Mouse (Mus musculus): ENCODE measurements around the gene Prr15. TPM values are rescaled to one million over a fixed set of nuclear protein-coding genes. Genes with fewer than 3 reads are reported as not detected.
A peak's percentile ranks its signal among the peaks of the same experiment; 100 is the strongest.

Gene Prr15
- polyA plus RNA-seq, 1 experiment from 2014 or later: 1.3 TPM

DNA sequence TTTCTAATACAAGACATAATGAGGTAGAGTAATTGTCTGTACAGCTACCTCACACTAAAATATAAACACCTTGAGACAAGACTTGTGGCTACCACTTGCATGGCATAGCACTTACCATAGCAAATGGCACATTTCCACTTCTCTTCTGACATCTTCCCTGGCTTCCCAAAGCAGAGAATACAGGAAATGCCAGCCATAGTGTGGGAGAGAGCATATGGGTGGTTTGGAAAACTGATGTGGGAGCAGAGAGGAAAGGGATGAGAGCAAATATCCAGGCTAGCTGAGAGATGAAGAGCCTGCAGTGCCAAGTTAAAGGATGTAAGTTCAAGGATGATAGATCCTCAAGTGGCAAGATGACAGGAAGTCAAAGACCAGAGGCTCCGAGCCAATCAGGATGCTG, 19.9 kb upstream of the Prr15 start:
- H3K9me3 ChIP-seq: no peaks in the 10 kb centered on the region
- no peaks in the 10 kb centered on the region for H3K27me3 ChIP-seq (replicated peaks)
- H3K4me3 ChIP-seq: no peak overlapping the region
- WGBS: 92% methylated on average over 1 of the region's 1 CpGs
- no peak overlapping the region for H3K9ac ChIP-seq
- H3K4me1 ChIP-seq: no peaks in the 10 kb centered on the region
- H3K4me2 ChIP-seq: no peak overlapping the region
- H3K36me3 ChIP-seq (replicated peaks): no peaks in the 10 kb centered on the region
- no peak for ATAC-seq (replicated peaks)
- H3K27ac ChIP-seq: no peak overlapping the region

DNA sequence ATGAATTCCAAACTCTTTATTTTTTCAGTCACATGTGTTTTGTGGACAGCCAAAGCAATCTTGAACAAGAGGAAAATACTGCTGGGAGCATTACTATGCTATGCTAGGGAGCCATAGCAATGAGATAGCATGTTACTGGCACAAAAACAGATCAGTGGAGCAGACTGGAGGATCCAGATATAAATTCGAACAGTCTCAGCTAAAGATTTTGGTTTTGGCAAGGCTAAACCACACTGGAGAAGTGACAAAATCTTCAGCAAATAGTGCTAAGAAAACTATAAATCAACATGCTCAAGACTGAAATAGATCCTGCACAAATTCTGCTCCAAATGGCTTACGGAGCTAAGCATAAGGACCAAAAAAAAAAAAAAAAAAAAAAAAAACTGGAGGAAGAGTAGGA, 12.6 kb upstream of the Prr15 start:
- H3K36me3 ChIP-seq (replicated peaks): no peaks in the 10 kb centered on the region
- H3K9ac ChIP-seq: no peak overlapping the region
- no peak overlapping the region for H3K4me2 ChIP-seq
- H3K4me3 ChIP-seq: no peak overlapping the region
- H3K9me3 ChIP-seq: no peaks in the 10 kb centered on the region
- 89% methylated on average over 2 of the region's 2 CpGs for WGBS
- H3K27me3 ChIP-seq (replicated peaks): no peaks in the 10 kb centered on the region
- ATAC-seq (replicated peaks): no peak
- H3K4me1 ChIP-seq: no peaks in the 10 kb centered on the region
- H3K27ac ChIP-seq: no peak overlapping the region

DNA sequence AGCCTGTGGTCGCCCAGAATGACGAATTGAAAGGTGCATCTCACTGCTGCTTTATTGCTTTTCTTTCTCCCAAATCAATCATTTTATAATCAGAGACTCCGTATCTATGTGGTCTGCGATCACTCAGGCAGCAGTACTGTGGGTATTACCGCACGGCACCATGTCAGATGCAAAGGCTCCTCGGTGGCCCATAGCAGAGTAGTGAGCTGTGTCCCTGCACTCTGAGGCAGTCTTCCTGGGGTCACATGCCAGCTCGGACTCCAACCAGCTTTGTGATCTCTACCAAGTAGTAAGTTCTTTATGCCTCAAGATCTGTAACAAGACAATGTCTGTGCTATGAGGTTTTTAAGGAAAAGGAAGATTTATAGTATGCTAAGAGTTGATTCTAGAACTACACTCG, 7.0 kb upstream of the Prr15 start:
- no peak for ATAC-seq (replicated peaks)

DNA sequence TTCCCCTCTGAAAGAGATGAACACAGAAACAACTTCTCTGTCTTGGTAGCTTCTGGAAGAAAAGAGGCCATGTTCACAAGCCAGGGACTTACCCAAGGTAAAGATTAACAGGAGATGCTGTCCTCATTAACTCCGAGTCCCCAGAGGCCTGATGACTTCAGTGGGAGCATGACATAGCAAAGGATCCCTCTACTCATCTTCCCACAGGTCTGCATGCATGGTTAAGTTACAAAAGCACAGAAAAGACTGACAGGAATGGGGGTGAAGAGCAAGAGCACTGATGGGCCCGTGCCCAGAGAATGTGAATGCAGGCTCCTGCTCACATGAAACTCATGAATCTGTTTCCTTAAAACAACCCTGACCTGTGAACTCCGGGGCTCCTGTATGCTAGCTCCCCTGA, 6.4 kb upstream of the Prr15 start:
- Histone ChIP-seq H3K36me3 (replicated peaks) (no peaks in the 10 kb centered on the region), H3K4me1 (no peaks in the 10 kb centered on the region), H3K9me3 (no peaks in the 10 kb centered on the region), H3K9ac (no peak overlapping the region), H3K4me2 (no peak overlapping the region), H3K4me3 (no peak overlapping the region), H3K27ac (no peak overlapping the region), H3K27me3 (replicated peaks) (peaks cover 4% of the 10 kb centered on the region; the same call in 1 of the 2 replicates)
- ATAC-seq (replicated peaks): no peak
- 75% methylated on average over 3 of the region's 3 CpGs for WGBS

More for the DNA sequence above, 7.0 kb upstream of the Prr15 start:
- H3K9me3 ChIP-seq: no peaks in the 10 kb centered on the region
- no peak overlapping the region for H3K9ac ChIP-seq
- H3K27ac ChIP-seq: no peak overlapping the region
- H3K4me3 ChIP-seq: no peak overlapping the region
- no peaks in the 10 kb centered on the region for H3K36me3 ChIP-seq (replicated peaks)
- 88% methylated on average over 9 of the region's 9 CpGs for WGBS
- H3K4me2 ChIP-seq: no peak overlapping the region
- no peaks in the 10 kb centered on the region for H3K4me1 ChIP-seq
- H3K27me3 ChIP-seq (replicated peaks): no peaks in the 10 kb centered on the region

DNA sequence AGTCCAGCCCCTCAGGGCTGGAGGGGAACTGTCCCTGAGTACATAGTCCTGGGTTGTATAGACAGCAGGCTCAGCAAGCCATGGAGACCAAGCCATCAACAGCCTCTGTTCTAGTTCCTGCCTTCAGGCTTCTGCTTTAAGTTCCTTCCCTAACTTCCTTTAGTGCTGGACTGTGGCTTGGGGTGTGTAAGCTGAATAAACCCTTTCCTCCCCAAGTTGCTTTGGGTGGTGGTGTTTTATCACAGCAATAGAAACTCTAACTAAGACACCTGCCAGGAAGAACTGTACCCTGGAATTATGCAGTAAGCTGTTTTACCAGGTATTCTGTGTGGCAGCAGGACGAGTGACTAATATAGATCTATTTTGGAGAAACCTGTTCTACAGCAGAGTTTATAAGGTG, 5.4 kb upstream of the Prr15 start:
- Histone ChIP-seq H3K27ac (no peak overlapping the region), H3K36me3 (replicated peaks) (no peaks in the 10 kb centered on the region), H3K9me3 (no peaks in the 10 kb centered on the region), H3K27me3 (replicated peaks) (peaks cover 14% of the 10 kb centered on the region), H3K4me1 (no peaks in the 10 kb centered on the region), H3K4me3 (no peak overlapping the region), H3K4me2 (no peak overlapping the region), H3K9ac (no peak overlapping the region)
- ATAC-seq (replicated peaks): no peak
- WGBS: 81% methylated on average over 1 of the region's 1 CpGs

DNA sequence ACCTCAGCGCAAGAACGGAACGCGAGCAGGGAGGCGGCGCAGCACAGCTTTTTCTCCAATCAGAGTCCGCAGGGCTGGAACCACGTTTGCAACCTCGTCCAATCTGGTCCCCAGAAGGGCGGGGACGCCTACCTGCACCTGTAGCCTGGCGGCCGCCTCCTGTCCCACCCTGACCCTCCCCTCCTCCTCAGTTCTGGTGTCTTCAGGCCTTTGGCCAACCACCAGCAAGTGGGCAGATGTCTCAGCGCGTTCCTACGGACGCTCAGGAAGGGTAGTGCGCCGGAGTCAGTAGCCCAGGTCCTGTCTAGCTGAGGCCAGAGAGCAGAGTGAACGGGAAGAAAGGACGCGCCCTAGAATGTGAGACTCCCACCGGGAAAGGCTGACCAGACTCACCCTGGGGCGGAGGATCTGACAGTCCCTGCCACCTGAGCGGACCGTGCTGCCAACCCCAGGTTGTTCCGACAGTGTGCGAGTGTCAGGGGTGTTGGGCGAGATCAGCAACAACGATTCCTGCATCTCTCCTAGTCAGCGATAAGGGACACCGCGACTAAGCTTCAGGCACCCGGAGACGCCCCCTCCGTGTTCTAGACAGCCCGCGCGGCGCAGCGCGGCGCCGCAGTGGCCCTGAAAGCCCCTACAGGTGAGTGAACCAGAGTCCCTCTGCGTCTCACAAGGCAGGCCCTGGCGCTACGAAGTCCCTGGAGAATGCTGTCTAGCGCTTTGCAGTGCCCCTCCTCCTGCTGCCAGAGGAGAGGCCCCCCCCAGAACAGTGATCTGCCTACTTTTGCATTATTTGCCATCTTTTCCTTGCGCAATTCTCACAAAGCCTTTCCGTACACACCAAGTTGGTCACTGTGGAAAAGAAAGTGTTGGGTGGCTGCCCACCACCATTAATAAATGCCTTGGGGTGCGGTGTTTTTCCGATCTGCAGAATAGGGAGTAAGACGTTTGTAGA, 1.3 kb downstream of the Prr15 start:
- peak overlapping the region; percentile 36 for H3K9ac ChIP-seq
- H3K4me3 ChIP-seq: peak overlapping the region; percentile 46
- H3K9me3 ChIP-seq: no peaks in the 10 kb centered on the region
- no peak overlapping the region for H3K27ac ChIP-seq
- H3K4me2 ChIP-seq: peak overlapping the region; percentile 94
- no peaks in the 10 kb centered on the region for H3K36me3 ChIP-seq (replicated peaks)
- H3K27me3 ChIP-seq (replicated peaks): peaks cover 59% of the 10 kb centered on the region
- under 1% methylated on average over 53 of the region's 53 CpGs for WGBS
- ATAC-seq (replicated peaks): peak; percentile 85
- H3K4me1 ChIP-seq: peaks cover 22% of the 10 kb centered on the region

DNA sequence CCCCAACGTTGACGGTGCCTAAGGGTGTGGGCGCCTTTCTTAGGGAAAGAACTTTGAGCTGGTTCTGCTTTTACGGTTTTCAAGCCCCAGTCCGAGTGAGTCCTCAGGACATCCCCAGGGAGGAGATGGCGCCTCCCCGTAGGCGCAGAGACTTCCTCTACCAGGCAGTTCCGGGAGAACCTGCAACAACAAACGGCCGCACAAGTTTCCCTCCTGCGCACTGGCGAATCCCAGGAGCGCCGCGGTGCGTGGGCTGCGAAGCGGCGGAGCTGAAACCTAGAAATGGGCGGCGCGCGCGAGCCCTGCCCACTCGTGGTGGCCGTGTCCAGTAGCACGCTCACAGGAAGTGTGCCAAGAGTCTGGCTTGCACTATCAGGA, 2.0 kb downstream of the Prr15 start:
- Histone ChIP-seq H3K27ac (no peak overlapping the region), H3K4me2 (peak overlapping the region; percentile 94), H3K36me3 (replicated peaks) (no peaks in the 10 kb centered on the region), H3K4me3 (peak overlapping the region; percentile 46), H3K4me1 (peaks cover 29% of the 10 kb centered on the region), H3K9me3 (no peaks in the 10 kb centered on the region), H3K27me3 (replicated peaks) (peaks cover 59% of the 10 kb centered on the region), H3K9ac (0 out of 2 replicates have a peak overlapping the region, but pooled peaks have one; percentile 36)
- under 1% methylated on average over 28 of the region's 28 CpGs for WGBS
- ATAC-seq (replicated peaks): no peak

DNA sequence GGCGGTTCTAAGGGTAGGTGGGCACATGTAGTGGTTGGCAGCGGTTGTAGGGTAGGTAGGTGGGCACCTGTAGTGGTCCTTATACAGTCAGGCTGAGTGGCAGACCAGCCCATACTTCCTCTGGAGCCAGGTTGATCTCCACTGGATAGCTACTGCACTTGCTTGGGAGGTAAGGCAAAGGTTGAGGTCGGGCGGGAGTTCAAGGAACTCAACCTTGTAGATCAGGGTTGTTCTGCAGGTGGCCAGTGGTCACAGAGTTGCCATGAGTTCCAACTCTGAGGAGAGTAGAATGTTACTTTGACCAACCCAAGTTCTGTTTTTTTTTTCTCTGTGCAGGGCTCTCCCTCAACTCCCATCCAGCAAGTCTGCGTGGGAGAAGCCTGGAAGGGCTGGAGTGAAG, 3.1 kb downstream of the Prr15 start:
- Histone ChIP-seq H3K27ac (no peak overlapping the region), H3K4me3 (no peak overlapping the region), H3K9me3 (no peaks in the 10 kb centered on the region), H3K36me3 (replicated peaks) (no peaks in the 10 kb centered on the region), H3K27me3 (replicated peaks) (peaks cover 59% of the 10 kb centered on the region), H3K9ac (no peak overlapping the region), H3K4me1 (peaks cover 37% of the 10 kb centered on the region), H3K4me2 (no peak overlapping the region)
- WGBS: 93% methylated on average over 5 of the region's 5 CpGs
- ATAC-seq (replicated peaks): no peak

DNA sequence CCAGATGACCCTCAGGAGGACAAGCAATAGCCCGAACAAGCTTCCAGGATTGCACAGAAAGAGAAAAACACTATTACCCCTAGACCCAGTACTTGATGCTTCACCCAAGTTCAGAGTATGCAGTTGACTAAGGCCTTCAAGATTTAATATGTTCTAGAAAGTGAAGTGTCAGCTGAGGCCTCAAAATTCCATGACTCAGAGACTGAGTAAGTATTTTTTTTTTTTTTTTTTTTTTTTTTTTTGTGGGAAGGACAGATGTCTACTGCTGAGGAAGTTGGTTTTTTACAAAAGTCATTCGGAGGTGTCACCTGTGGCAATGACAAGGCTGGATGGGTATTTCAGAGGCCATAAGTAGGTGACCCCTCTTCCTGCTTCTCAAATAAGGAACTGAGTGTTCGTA, 4.0 kb downstream of the Prr15 start:
- Histone ChIP-seq H3K4me1 (peaks cover 41% of the 10 kb centered on the region), H3K9me3 (no peaks in the 10 kb centered on the region), H3K27ac (no peak overlapping the region), H3K36me3 (replicated peaks) (no peaks in the 10 kb centered on the region), H3K4me3 (no peak overlapping the region), H3K27me3 (replicated peaks) (peaks cover 51% of the 10 kb centered on the region), H3K4me2 (no peak overlapping the region), H3K9ac (no peak overlapping the region)
- ATAC-seq (replicated peaks): no peak
- 96% methylated on average over 3 of the region's 3 CpGs for WGBS

DNA sequence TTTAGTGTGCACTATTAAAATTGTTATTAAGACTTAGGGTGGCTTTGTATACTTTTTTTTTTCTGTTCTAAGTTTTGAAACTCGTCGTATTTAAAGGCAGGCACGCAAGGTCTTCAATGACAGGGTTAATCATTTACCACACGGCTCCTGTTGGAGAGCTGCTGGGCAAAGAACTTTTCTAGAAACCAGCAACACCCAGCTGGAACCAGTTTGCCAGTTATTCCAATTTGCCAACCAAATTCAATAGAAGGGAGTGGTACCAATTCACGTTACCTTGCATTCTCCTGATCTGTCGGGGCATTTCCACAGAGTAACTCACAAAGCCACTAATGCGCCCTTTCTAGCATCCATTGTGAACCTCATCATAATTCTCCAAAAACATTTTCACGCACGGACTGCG, 4.5 kb downstream of the Prr15 start:
- Histone ChIP-seq H3K27me3 (replicated peaks) (peaks cover 46% of the 10 kb centered on the region), H3K4me3 (no peak overlapping the region), H3K9me3 (no peaks in the 10 kb centered on the region), H3K27ac (no peak overlapping the region), H3K36me3 (replicated peaks) (no peaks in the 10 kb centered on the region), H3K4me2 (no peak overlapping the region), H3K9ac (no peak overlapping the region), H3K4me1 (peaks cover 41% of the 10 kb centered on the region)
- WGBS: 70% methylated on average over 10 of the region's 10 CpGs
- no peak for ATAC-seq (replicated peaks)

DNA sequence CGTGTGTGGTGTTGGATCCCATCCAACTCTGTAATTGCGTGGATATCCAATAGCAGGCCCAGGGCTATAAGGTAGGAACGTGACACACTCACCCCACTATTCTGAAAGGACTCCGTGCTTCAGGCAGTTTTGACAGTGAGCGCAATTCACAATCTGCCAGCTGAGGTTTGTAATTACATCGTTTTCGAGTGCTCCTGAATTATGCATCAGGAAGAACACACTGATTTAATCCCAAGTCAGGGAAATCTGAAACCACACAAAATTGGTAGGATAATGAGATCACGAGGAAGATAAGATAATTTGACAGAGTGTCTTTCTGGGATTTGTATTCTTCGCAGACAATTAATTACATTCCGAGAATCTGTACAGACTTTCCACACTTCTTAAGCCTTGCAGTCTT, 6.1 kb downstream of the Prr15 start:
- Histone ChIP-seq H3K27me3 (replicated peaks) (peaks cover 30% of the 10 kb centered on the region), H3K9ac (no peak overlapping the region), H3K27ac (no peak overlapping the region), H3K9me3 (no peaks in the 10 kb centered on the region), H3K4me2 (no peak overlapping the region), H3K4me1 (peaks cover 35% of the 10 kb centered on the region), H3K4me3 (no peak overlapping the region), H3K36me3 (replicated peaks) (no peaks in the 10 kb centered on the region)
- 9% methylated on average over 10 of the region's 10 CpGs for WGBS
- peak; percentile 86 for ATAC-seq (replicated peaks)

DNA sequence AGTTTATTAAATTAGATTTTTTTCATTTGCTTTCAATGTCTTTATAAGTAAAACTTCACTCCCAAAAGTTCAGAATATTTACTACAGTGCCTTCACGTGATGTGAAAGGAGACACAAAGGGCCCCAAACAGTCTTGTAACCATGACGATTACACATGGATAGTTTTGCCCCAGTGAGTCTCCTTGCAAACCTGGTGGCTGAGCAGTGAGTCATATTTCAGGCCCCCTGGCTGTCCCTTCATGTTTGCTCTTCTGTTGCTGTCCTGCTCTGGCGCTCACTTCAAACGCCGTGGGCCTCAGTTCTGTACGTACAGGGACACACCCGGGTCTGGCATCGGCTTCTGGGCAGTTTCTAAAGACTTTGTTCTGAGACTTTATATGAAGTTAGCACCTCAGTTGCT, 6.6 kb downstream of the Prr15 start:
- WGBS: 19% methylated on average over 8 of the region's 8 CpGs
- Histone ChIP-seq H3K36me3 (replicated peaks) (no peaks in the 10 kb centered on the region), H3K27ac (0 out of 2 replicates have a peak overlapping the region, but pooled peaks have one; percentile 23), H3K9ac (no peak overlapping the region), H3K4me3 (no peak overlapping the region), H3K9me3 (no peaks in the 10 kb centered on the region), H3K4me1 (peaks cover 31% of the 10 kb centered on the region), H3K4me2 (0 out of 2 replicates have a peak overlapping the region, but pooled peaks have one; percentile 5), H3K27me3 (replicated peaks) (peaks cover 25% of the 10 kb centered on the region)
- ATAC-seq (replicated peaks): peak; percentile 64

DNA sequence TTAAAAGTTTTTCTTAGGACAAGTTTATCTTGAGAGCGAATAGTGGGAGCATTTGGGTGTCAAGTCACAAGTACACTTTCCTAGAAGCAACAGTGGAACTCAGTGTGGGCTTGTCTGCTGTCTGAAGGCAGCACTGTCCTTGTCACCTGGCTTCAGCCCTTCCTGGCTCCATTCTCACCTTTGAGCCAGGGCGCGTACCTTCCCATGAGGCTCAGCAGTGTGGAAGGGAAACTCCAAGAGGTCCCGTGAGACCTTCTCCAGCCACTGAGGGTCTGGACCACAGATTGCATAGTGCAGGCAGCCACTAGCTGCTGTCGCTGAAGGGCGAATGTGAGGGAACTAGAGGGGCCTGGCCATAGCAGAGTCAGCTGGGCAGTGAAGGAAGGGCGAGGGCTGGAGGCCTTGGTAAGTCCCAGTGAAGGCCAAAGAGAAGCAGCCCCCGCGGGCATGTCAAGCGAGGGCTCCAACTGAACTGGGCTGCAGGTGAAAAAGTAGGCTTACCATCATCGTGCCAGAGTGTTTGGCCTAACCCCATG, 7.5 kb downstream of the Prr15 start:
- ATAC-seq (replicated peaks): no peak
- Histone ChIP-seq H3K36me3 (replicated peaks) (no peaks in the 10 kb centered on the region), H3K4me1 (peaks cover 22% of the 10 kb centered on the region), H3K9me3 (no peaks in the 10 kb centered on the region), H3K27me3 (replicated peaks) (peaks cover 16% of the 10 kb centered on the region), H3K4me3 (no peak overlapping the region), H3K9ac (no peak overlapping the region), H3K4me2 (no peak overlapping the region), H3K27ac (no peak overlapping the region)
- WGBS: 47% methylated on average over 11 of the region's 11 CpGs
